Mouse (Mus musculus) intestine, embryonic 16.5 days (tissue): ENCODE data around the gene Hnf4a. TPM values are rescaled to one million over a fixed set of nuclear protein-coding genes. Genes with fewer than 3 reads are reported as not detected.
A peak's percentile ranks its signal among the peaks of the same experiment; 100 is the strongest.

Source experiments
- ATAC-seq: fragments of 200-750 bp; cut with Nextera tagmentation; 2 replicates; pipeline ENCODE4 v1.8.0; 2017; ENCODE audit warnings: moderate TSS enrichment, moderate library complexity
- H3K27ac ChIP-seq: fragments of 300-500 bp; sonication (generic); 2 replicates; pipeline ENCODE4 v1.5.1; 2014; ENCODE audit warnings: mild to moderate bottlenecking, low read length
- H3K27me3 ChIP-seq: fragments of 300-500 bp; sonication (generic); replicated peaks from 2 replicates; pipeline ENCODE4 v1.6.1; 2014; ENCODE audit warnings: low read length, control low read depth, mixed read lengths; ENCODE audit not compliant: control insufficient read depth, insufficient read depth
- H3K36me3 ChIP-seq: fragments of 300-500 bp; sonication (generic); 2 replicates; pipeline ENCODE4 v1.6.1; 2014; ENCODE audit warnings: low read length, control low read depth; ENCODE audit not compliant: control insufficient read depth, insufficient read depth
- H3K4me1 ChIP-seq: fragments of 300-500 bp; sonication (generic); 2 replicates; pipeline ENCODE4 v1.6.1; 2014; ENCODE audit warnings: low read length, control low read depth, mixed read lengths; ENCODE audit not compliant: control insufficient read depth, insufficient read depth
- H3K4me2 ChIP-seq: fragments of 300-500 bp; sonication (generic); 2 replicates; pipeline ENCODE4 v1.6.1; 2014; ENCODE audit warnings: low read depth, low read length, control low read depth
- H3K4me3 ChIP-seq: fragments of 300-500 bp; sonication (generic); 2 replicates; pipeline ENCODE4 v1.5.1; 2014; ENCODE audit warnings: mild to moderate bottlenecking, low read length
- H3K9ac ChIP-seq: fragments of 300-500 bp; sonication (generic); 2 replicates; pipeline ENCODE4 v1.6.1; 2014; ENCODE audit warnings: low read depth, low read length
- H3K9me3 ChIP-seq: fragments of 300-500 bp; sonication (generic); 2 replicates; pipeline ENCODE4 v1.6.1; 2016; ENCODE audit warnings: low read length, control low read depth; ENCODE audit not compliant: control insufficient read depth
- WGBS: fragments of 180-500 bp; shearing (Covaris S2); extraction: QIAGEN DNeasy Blood & Tissue Kit; methylation state at CpG from one replicate; pipeline ENCODE4 v1.1.7; 2014; 5-methylcytosine and 5-hydroxymethylcytosine counted together
- polyA plus RNA-seq: library from polyadenylated mRNA; unstranded; fragments of >200 nt; fragmentation: Nextera tagmentation; extraction: Ambion mirVana; gene quantifications from 2 replicates; pipeline ENCODE4 v1.2.1, GENCODE M21; 2015

Gene Hnf4a
- polyA plus RNA-seq, 1 experiment from 2014 or later = 86.6 TPM

DNA sequence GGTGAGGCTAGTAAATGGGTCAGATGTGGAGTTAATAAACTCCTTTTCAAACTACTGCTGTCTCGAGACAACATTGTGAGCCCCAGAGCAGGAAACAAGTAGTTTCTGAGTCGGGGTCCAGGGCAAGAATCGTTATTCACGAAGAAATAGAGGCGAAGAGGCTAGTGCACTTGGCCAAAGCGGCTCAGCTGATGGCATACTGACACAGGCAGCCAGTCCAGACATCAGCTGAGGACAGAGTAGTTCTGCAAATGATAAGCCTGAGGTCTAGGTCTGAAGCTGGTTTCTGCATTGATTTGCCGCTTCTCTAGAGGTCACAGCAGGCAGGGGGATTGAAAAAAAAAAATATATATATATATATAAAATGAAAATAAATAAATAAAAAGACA lies 95.1 kb downstream of the Hnf4a start:
- H3K4me2 ChIP-seq = peak overlapping the region; percentile 94
- peak overlapping the region; percentile 98 for H3K9ac ChIP-seq
- ATAC-seq = 0 out of 2 replicates have a peak, but pooled peaks have one; percentile 8
- peak overlapping the region; percentile 95 for H3K4me3 ChIP-seq
- H3K36me3 ChIP-seq = no peaks in the 10 kb centered on the region
- 0 out of 2 replicates have a peak overlapping the region, but pooled peaks have one; percentile 91 for H3K27ac ChIP-seq
- H3K4me1 ChIP-seq = peaks cover 15% of the 10 kb centered on the region
- WGBS = 73% methylated on average over 7 of the region's 7 CpGs
- H3K27me3 ChIP-seq = no peaks in the 10 kb centered on the region
- no peaks in the 10 kb centered on the region for H3K9me3 ChIP-seq

DNA sequence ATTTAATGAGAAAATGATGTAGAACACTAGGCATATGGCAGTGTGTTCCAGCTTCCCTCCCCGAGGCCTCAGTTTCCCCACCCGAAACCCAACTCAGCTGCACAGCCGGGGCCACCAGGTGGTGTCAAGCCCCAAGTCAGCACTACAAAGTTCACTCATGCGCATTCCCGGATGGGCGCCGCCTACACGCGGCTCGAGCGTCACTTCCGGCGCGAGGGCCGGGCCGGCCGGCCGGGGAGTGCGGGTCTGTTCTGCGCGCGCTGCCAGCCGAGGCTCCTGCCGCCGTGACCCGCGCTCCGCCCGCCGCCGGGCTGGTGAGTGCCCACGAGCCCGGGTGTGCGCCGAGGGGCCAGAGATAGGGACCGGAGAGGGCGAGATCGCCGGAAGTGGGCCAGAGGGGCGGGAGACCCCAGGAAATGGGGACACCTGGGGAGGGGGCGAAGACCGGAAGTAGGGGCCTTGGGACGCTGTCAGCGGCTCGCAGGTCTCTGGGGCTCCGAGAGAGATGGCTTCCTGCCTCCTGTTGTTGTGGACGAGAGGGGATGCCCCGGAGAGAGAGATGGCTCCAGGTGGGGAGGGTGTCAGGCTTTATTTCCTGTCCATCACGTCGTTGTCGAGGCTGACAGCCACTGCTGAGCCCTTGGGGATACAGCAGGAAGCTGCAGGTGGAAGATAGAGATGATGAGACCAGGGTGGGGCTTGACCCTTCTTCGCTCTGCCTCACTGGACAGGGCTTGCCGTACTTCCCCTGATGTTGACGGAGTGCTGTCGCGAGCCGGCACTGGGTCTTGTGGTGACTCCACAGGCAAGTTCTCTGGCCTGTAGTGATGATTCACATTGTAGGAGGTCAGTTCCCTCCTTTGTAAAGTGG lies 95.7 kb downstream of the Hnf4a start, which contains the start of gene Ttpal:
Gene Ttpal (plus strand): TSS at position 214 of the 871 bp plus-strand sequence.
- Histone ChIP-seq H3K9ac (peak within 1 kb of the TSS; percentile 98), H3K27ac (peak within 1 kb of the TSS; percentile 91), H3K4me3 (peak within 1 kb of the TSS; percentile 95), H3K27me3 (no peaks in the 10 kb centered on the region), H3K36me3 (no peaks in the 10 kb centered on the region), H3K4me1 (peaks cover 14% of the 10 kb centered on the region), H3K9me3 (no peaks in the 10 kb centered on the region), H3K4me2 (peak within 1 kb of the TSS; percentile 94)
- peak; percentile 92 for ATAC-seq
- under 1% methylated on average over 57 of the region's 57 CpGs for WGBS

DNA sequence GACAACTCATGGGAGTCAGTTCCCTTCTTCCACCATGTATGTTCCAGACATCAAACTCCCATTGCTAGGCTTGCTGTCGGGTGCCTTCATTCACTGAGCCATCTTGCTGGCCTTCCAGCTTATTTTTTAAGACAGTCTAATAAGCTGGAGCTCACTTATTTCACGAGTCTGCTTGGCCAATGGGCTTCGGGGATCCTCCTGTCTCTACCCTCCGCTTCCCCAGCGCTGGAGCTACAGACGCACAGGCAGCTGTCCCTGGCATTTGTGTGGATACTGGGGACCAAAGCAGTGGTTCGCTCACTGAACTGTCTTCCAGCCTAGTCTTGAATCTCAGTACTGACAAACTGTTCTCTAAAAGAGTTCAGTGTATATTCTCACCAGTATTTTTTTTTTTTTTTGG lies 99.6 kb downstream of the Hnf4a start:
- no peak for ATAC-seq
- 89% methylated on average over 7 of the region's 7 CpGs for WGBS

DNA sequence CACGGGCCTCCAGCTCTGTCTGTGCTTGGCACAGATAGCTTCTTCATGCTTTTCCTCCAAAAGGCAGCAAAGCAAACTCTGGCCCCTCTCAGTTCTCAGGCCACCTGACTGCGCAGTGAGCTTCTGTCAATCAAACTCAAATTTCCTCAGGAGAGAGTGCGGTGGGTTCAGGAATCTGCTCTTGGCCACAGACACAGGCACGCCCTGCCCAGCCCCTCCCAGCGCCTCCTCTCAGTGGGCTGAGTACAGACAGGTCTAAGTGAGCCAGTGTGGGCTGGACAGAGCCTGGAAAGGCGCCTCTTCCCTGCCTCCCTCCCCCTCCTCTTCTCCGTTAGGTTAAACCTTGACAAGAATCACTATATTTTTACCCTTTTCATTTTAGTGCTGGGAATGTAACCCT lies 101.4 kb downstream of the Hnf4a start:
- H3K27me3 ChIP-seq = no peaks in the 10 kb centered on the region
- H3K9ac ChIP-seq = no peak overlapping the region
- peak; percentile 52; the same call in 1 of the 2 replicates for ATAC-seq
- no peak overlapping the region for H3K4me3 ChIP-seq
- H3K4me2 ChIP-seq = no peak overlapping the region
- H3K36me3 ChIP-seq = peaks cover 9% of the 10 kb centered on the region
- WGBS = 75% methylated on average over 7 of the region's 7 CpGs
- H3K27ac ChIP-seq = no peak overlapping the region
- no peaks in the 10 kb centered on the region for H3K9me3 ChIP-seq
- peaks cover 7% of the 10 kb centered on the region for H3K4me1 ChIP-seq

More for the DNA sequence above, 99.6 kb downstream of the Hnf4a start:
- Histone ChIP-seq H3K4me2 (no peak overlapping the region), H3K36me3 (no peaks in the 10 kb centered on the region), H3K4me3 (no peak overlapping the region), H3K27me3 (no peaks in the 10 kb centered on the region), H3K9me3 (no peaks in the 10 kb centered on the region), H3K27ac (no peak overlapping the region), H3K9ac (no peak overlapping the region), H3K4me1 (peaks cover 16% of the 10 kb centered on the region)

DNA sequence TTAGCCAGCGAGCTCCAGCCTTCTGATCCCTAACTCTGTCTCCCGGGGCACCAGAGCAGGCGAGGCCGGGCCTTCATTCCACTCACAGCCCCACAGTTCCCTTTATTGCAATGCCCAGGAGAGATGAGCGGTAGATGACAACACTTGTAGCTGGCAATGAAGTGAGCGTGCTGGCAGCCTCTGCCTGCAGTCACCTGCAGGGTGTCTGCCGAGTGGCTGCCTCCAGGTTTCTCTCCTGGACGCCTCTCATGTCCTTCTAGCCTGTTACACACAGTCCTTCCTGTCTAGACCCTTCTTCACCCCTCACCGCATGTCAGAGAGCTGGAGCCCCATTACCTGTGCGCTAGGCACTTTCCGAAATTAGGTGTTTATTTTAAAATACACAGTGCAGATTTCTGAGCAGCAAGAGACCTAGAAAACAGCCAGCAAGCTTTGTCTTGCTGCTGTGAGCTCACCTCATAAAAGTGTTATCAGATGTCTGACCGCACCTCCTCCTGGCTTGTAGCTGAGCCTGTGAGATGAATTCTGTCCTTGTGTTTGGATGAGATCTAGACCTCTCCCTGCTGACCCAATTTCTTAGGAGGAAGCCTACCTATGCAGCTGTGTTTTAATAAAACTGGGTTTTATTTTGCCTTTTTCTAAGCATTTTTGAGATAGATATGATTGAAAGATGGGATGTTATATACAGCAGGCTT lies 102.8 kb downstream of the Hnf4a start:
- Histone ChIP-seq H3K4me2 (no peak overlapping the region), H3K9me3 (no peaks in the 10 kb centered on the region), H3K27ac (no peak overlapping the region), H3K27me3 (no peaks in the 10 kb centered on the region), H3K36me3 (peaks cover 17% of the 10 kb centered on the region), H3K9ac (no peak overlapping the region), H3K4me3 (no peak overlapping the region), H3K4me1 (peaks cover 3% of the 10 kb centered on the region)
- ATAC-seq = no peak
- 62% methylated on average over 12 of the region's 12 CpGs for WGBS

DNA sequence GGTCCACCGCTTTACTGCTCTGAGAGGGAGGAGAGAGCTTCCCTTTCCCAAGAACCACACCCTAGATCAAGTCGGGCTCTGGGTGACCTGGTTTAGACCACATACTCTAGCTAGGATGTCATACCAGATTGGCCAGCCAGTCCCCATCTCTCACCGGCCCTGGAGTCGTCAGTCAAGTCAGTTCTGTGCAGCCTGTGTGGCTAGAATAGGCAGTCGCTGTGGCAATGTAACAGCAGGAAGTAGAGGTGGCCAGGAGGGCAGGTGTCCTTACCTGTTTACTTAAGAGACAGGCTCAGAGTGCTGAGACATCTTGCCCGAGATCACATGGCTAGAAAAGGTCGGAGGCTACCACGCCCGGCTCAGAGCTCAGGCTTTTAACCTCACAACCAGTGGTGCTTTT lies 104.6 kb downstream of the Hnf4a start:
- Histone ChIP-seq H3K27me3 (no peaks in the 10 kb centered on the region), H3K9me3 (no peaks in the 10 kb centered on the region), H3K4me2 (no peak overlapping the region), H3K9ac (no peak overlapping the region), H3K4me1 (peaks cover 3% of the 10 kb centered on the region), H3K4me3 (no peak overlapping the region), H3K36me3 (peaks cover 21% of the 10 kb centered on the region), H3K27ac (no peak overlapping the region)
- 57% methylated on average over 9 of the region's 9 CpGs for WGBS
- ATAC-seq = peak; percentile 69

DNA sequence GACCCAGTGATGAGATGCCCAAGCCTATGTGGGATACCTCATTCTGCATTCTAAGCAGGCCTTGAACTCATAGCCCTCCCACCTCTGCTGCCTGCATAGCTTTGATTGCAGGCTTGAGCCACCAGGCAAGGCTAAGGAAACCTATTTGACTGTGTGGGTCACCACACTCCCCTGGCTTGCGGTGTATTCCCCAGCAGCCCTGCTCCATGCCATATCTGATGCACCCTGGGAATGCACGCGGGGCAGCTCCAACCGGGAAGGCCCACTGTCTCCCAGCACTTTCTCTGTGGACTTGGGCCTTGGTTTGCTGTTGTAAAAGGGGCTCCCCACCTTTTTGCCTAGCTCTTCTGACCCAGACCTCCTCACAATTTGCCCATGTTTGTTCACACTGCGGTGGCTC lies 106.6 kb downstream of the Hnf4a start:
- H3K27ac ChIP-seq = no peak overlapping the region
- peaks cover 21% of the 10 kb centered on the region for H3K36me3 ChIP-seq
- WGBS = 92% methylated on average over 5 of the region's 5 CpGs
- no peak overlapping the region for H3K9ac ChIP-seq
- ATAC-seq = no peak
- H3K9me3 ChIP-seq = no peaks in the 10 kb centered on the region
- H3K4me2 ChIP-seq = no peak overlapping the region
- H3K4me3 ChIP-seq = no peak overlapping the region
- peaks cover 4% of the 10 kb centered on the region for H3K4me1 ChIP-seq
- H3K27me3 ChIP-seq = no peaks in the 10 kb centered on the region

DNA sequence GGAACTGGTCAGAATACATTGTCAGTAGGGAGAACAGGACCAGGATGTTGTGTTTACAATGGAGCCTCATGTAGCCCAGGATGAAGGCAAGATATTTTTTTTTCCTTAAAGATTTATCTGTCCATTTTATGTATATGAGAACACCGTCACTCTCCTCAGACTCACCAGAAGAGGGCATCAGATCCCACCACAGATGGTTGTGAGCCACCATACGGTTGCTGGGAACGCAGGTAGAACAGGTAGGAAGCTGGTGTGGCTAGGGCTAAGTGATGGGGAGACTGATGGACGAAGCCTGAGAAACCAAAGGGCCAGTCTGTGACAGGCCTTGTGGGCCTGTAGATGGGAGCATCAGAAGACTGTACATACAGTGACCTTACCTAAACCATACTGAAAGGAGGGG lies 107.4 kb downstream of the Hnf4a start:
- 95% methylated on average over 4 of the region's 4 CpGs for WGBS
- Histone ChIP-seq H3K4me1 (peaks cover 4% of the 10 kb centered on the region), H3K9ac (no peak overlapping the region), H3K36me3 (peaks cover 21% of the 10 kb centered on the region), H3K27me3 (no peaks in the 10 kb centered on the region), H3K27ac (no peak overlapping the region), H3K9me3 (no peaks in the 10 kb centered on the region), H3K4me3 (no peak overlapping the region), H3K4me2 (no peak overlapping the region)
- no peak for ATAC-seq

DNA sequence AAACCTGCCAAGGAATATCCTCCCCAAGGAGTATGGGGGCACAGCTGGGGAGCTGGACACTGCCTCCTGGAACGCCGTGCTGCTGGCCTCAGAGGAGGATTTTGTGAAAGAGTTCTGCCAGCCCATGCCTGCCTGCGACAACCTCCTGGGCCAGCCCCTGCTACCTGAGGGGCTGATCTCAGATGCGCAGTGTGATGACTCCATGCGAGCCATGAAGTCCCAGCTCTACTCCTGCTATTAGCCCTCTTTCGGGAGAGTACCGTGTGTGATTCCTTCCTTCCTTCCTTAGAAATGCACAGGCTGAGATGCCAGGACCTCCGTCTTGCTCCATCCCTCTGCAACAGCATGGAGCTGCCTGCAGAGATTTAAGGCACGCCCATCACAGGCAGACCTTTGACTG lies 108.8 kb downstream of the Hnf4a start:
- Histone ChIP-seq H3K27me3 (no peaks in the 10 kb centered on the region), H3K9ac (no peak overlapping the region), H3K4me2 (no peak overlapping the region), H3K4me1 (peaks cover 4% of the 10 kb centered on the region; the same call in 1 of the 2 replicates), H3K36me3 (peaks cover 24% of the 10 kb centered on the region), H3K4me3 (no peak overlapping the region), H3K9me3 (no peaks in the 10 kb centered on the region), H3K27ac (no peak overlapping the region)
- ATAC-seq = no peak
- WGBS = 90% methylated on average over 9 of the region's 9 CpGs
